Mouse (Mus musculus) spleen, adult 2 months (tissue): ENCODE results near the gene Stk40. TPM values are rescaled to one million over a fixed set of nuclear protein-coding genes. Genes with fewer than 3 reads are reported as not detected.
A peak's percentile ranks its signal among the peaks of the same experiment; 100 is the strongest.

Source experiments
- DNase-seq, 2 experiments: peaks; one replicate each; pipeline versions ENCODE4 v3.0.0 to v3.0.0-alpha.2; 2012 to 2021; ENCODE audit warnings: low spot score in 2 of 2, low read depth in 1 of 2
- H3K27ac ChIP-seq: fragments of 200-500 bp; 2 replicates; pipeline ENCODE4 v1.5.1; 2012; ENCODE audit warnings: low read length, inconsistent platforms; ENCODE audit not compliant: insufficient read depth
- H3K27me3 ChIP-seq: fragments of 200-500 bp; 2 replicates; pipeline ENCODE4 v1.6.1; 2012; ENCODE audit warnings: mild to moderate bottlenecking, moderate library complexity, low read length, inconsistent platforms; ENCODE audit not compliant: control insufficient read depth, insufficient read depth
- H3K36me3 ChIP-seq: fragments of 200-500 bp; 2 replicates; pipeline ENCODE4 v1.6.1; 2012; ENCODE audit warnings: mild to moderate bottlenecking, low read length, inconsistent platforms; ENCODE audit not compliant: control insufficient read depth, insufficient read depth
- H3K4me1 ChIP-seq: fragments of 200-500 bp; 2 replicates; pipeline ENCODE4 v1.6.1; 2011; ENCODE audit warnings: inconsistent platforms; ENCODE audit not compliant: control insufficient read depth, insufficient read depth, insufficient read length
- H3K4me3 ChIP-seq: fragments of 200-500 bp; 2 replicates; pipeline ENCODE4 v1.5.1; 2011; ENCODE audit warnings: mild to moderate bottlenecking, inconsistent platforms; ENCODE audit not compliant: insufficient read depth, insufficient read length; ENCODE audit errors: extremely low read depth
- CTCF ChIP-seq: fragments of 200-500 bp; IDR thresholded peaks from 2 replicates; pipeline ENCODE4 v1.5.1; 2011; ENCODE audit warnings: mild to moderate bottlenecking, inconsistent platforms; ENCODE audit not compliant: insufficient read depth, insufficient read length, insufficient replicate concordance; ENCODE audit errors: extremely low read depth
- POLR2A ChIP-seq: fragments of 200-500 bp; IDR thresholded peaks from 2 replicates; pipeline ENCODE4 v1.6.1; 2011; ENCODE audit warnings: low read depth, low read length, inconsistent platforms
- WGBS: fragments of 180-500 bp; shearing (Covaris S2); methylation state at CpG from one replicate; pipeline ENCODE4 v1.1.7; 2018; 5-methylcytosine and 5-hydroxymethylcytosine counted together
- polyA plus RNA-seq: library from polyadenylated mRNA; depleted of rRNA; stranded (reverse); fragments of >200 nt; gene quantifications from 2 replicates; pipeline ENCODE4 v1.2.3, GENCODE M21; 2012

The Stk40 gene
- polyA plus RNA-seq, 1 experiment: 19.4 TPM

DNA sequence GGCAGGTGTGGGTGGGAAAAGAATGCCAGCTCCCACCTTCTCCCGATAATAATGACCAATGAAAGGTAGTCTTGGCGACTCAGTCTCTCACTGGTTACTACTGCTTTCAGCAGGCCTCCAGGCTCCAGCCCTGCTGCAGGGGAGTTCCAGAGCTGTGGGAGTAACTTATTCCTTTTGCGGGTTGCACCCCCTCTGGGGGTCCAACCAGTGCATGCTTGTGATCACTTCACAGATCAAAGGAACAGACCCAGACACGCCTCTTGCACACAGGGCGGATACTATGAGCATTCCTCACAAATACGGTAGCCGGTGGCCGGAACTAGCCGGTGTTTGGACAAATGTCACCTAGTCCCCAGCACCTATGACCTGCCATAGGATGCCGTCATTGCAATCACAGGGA lies 46.0 kb downstream of the Stk40 start:
- WGBS: 85% methylated on average over 10 of the region's 10 CpGs
- Histone ChIP-seq H3K27ac (peak overlapping the region; percentile 59; the same call in 1 of the 2 replicates), H3K4me3 (no peak overlapping the region), H3K36me3 (no peaks in the 10 kb centered on the region), H3K27me3 (no peaks in the 10 kb centered on the region), H3K4me1 (peaks cover 6% of the 10 kb centered on the region; the same call in 1 of the 2 replicates)
- DNase-seq: no peak
- TF ChIP-seq POLR2A (no peak), CTCF (no peak)

- WGBS: 78% methylated on average over 16 of the region's 16 CpGs
- peaks cover 6% of the 10 kb centered on the region for H3K4me1 ChIP-seq
- DNase-seq: no peak
- H3K4me3 ChIP-seq: no peak overlapping the region
- H3K27me3 ChIP-seq: no peaks in the 10 kb centered on the region
- no peak for TF ChIP-seq CTCF
- no peak for TF ChIP-seq POLR2A
- no peak overlapping the region for H3K27ac ChIP-seq
- no peaks in the 10 kb centered on the region for H3K36me3 ChIP-seq
These were observed 46.7 kb downstream of the Stk40 start for GRCm38 (mm10) chr4:126150297-126150948.

GRCm38 (mm10) chr4:126150949-126151320 lies 47.2 kb downstream of the Stk40 start:
- H3K27me3 ChIP-seq: no peaks in the 10 kb centered on the region
- H3K27ac ChIP-seq: no peak overlapping the region
- 88% methylated on average over 6 of the region's 6 CpGs for WGBS
- no peak for DNase-seq
- TF ChIP-seq CTCF: no peak
- TF ChIP-seq POLR2A: no peak
- H3K4me3 ChIP-seq: no peak overlapping the region
- no peaks in the 10 kb centered on the region for H3K36me3 ChIP-seq
- peaks cover 6% of the 10 kb centered on the region for H3K4me1 ChIP-seq

GRCm38 (mm10) chr4:126151701-126152440 lies 48.1 kb downstream of the Stk40 start:
- Histone ChIP-seq H3K4me1 (peaks cover 6% of the 10 kb centered on the region), H3K36me3 (no peaks in the 10 kb centered on the region), H3K4me3 (no peak overlapping the region), H3K27me3 (no peaks in the 10 kb centered on the region), H3K27ac (no peak overlapping the region)
- TF ChIP-seq POLR2A (no peak), CTCF (no peak)
- 88% methylated on average over 16 of the region's 16 CpGs for WGBS
- DNase-seq: no peak

- H3K27ac ChIP-seq: no peak overlapping the region
- DNase-seq: no peak
- H3K36me3 ChIP-seq: no peaks in the 10 kb centered on the region
- no peak overlapping the region for H3K4me3 ChIP-seq
- H3K27me3 ChIP-seq: no peaks in the 10 kb centered on the region
- 80% methylated on average over 14 of the region's 14 CpGs for WGBS
- H3K4me1 ChIP-seq: peaks cover 6% of the 10 kb centered on the region
- TF ChIP-seq POLR2A: no peak
- TF ChIP-seq CTCF: no peak
These were observed 49.1 kb downstream of the Stk40 start for GRCm38 (mm10) chr4:126152864-126153263.

DNA sequence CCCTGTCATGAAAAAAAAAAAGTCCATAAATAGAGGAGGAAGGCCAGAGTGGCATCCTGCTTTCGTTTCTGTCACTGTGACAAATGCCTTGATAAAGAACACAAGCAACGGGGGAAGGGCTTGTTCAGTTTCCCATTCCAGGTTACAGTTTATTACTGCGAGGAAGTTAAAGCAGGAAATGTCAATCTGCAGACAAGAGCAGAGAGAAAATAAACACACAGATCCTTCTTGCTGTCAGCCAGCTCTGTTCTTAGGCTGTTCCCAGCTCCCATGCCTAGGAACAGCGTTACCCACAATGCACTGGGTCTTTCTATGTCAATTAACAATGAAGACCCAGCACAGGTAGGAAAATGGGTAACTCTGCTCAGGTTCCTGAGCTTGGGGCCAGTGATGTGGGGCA lies 51.4 kb downstream of the Stk40 start:
- Histone ChIP-seq H3K4me3 (no peak overlapping the region), H3K36me3 (no peaks in the 10 kb centered on the region), H3K4me1 (no peaks in the 10 kb centered on the region; the same call in 1 of the 2 replicates), H3K27me3 (no peaks in the 10 kb centered on the region), H3K27ac (peak overlapping the region; percentile 21)
- 27% methylated on average over 4 of the region's 4 CpGs for WGBS
- DNase-seq: no peak
- TF ChIP-seq POLR2A: no peak
- TF ChIP-seq CTCF: no peak

GRCm38 (mm10) chr4:126155869-126156268 lies 52.1 kb downstream of the Stk40 start:
- H3K36me3 ChIP-seq: no peaks in the 10 kb centered on the region
- H3K27ac ChIP-seq: no peak overlapping the region
- no peak overlapping the region for H3K4me3 ChIP-seq
- H3K27me3 ChIP-seq: no peaks in the 10 kb centered on the region
- DNase-seq: no peak
- TF ChIP-seq POLR2A (no peak), CTCF (no peak)
- no peaks in the 10 kb centered on the region; the same call in 1 of the 2 replicates for H3K4me1 ChIP-seq
- 74% methylated on average over 2 of the region's 2 CpGs for WGBS
